Mouse (Mus musculus): ENCODE results near the gene Sesn3. TPM values are rescaled to one million over a fixed set of nuclear protein-coding genes. Genes with fewer than 3 reads are reported as not detected.
A peak's percentile ranks its signal among the peaks of the same experiment; 100 is the strongest.
"Not testable (repeated sequence)": the region's sequence is repeated elsewhere in the genome, so short reads cannot be mapped to it uniquely, and the experiment has no call there.

Sesn3 gene
- polyA plus RNA-seq, 1 experiment from 2014 or later, result 16.9 TPM

- no peaks in the 10 kb centered on the region for H3K27me3 ChIP-seq (ENCODE audit: insufficient read depth, low read length)
- H3K36me3 ChIP-seq (ENCODE audit: insufficient read depth, low read length), result no peaks in the 10 kb centered on the region
- peak; percentile 71 for ATAC-seq (ENCODE audit: low FRiP score, low TSS enrichment)
- WGBS, result 58% methylated on average over 4 of the region's 4 CpGs
- H3K9me3 ChIP-seq (ENCODE audit: low read length), result no peaks in the 10 kb centered on the region
- no peak overlapping the region for H3K9ac ChIP-seq (replicated peaks; ENCODE audit: low read length)
- H3K4me1 ChIP-seq (ENCODE audit: insufficient read depth, low read length), result no peaks in the 10 kb centered on the region
- no peak overlapping the region for H3K4me3 ChIP-seq (ENCODE audit: low read length)
- no peak overlapping the region for H3K4me2 ChIP-seq (replicated peaks; ENCODE audit: low read depth, low read length)
- no peak overlapping the region for H3K27ac ChIP-seq (ENCODE audit: low read length)
Observed at GRCm38 (mm10) chr9:14342041-14342668, 67.3 kb downstream of the Sesn3 start.

- not testable (repeated sequence) for H3K27me3 ChIP-seq (ENCODE audit: insufficient read depth, low read length); H3K27ac ChIP-seq (ENCODE audit: low read length); H3K4me1 ChIP-seq (ENCODE audit: insufficient read depth, low read length); H3K4me2 ChIP-seq (replicated peaks; ENCODE audit: low read depth, low read length); H3K36me3 ChIP-seq (ENCODE audit: insufficient read depth, low read length); H3K9ac ChIP-seq (replicated peaks; ENCODE audit: low read length); H3K9me3 ChIP-seq (ENCODE audit: low read length); H3K4me3 ChIP-seq (ENCODE audit: low read length); ATAC-seq (ENCODE audit: low FRiP score, low TSS enrichment)
- WGBS, result 95% methylated on average over 4 of the region's 4 CpGs
Observed at GRCm38 (mm10) chr9:14345866-14346265, 71.0 kb downstream of the Sesn3 start.

GRCm38 (mm10) chr9:14348416-14348815 lies 73.5 kb downstream of the Sesn3 start:
- no peak overlapping the region for H3K9ac ChIP-seq (replicated peaks; ENCODE audit: low read length)
- no peaks in the 10 kb centered on the region for H3K9me3 ChIP-seq (ENCODE audit: low read length)
- H3K4me3 ChIP-seq (ENCODE audit: low read length), result no peak overlapping the region
- no peaks in the 10 kb centered on the region for H3K36me3 ChIP-seq (ENCODE audit: insufficient read depth, low read length)
- H3K4me2 ChIP-seq (replicated peaks; ENCODE audit: low read depth, low read length), result no peak overlapping the region
- 61% methylated on average over 4 of the region's 4 CpGs for WGBS
- H3K4me1 ChIP-seq (ENCODE audit: insufficient read depth, low read length), result no peaks in the 10 kb centered on the region
- H3K27me3 ChIP-seq (ENCODE audit: insufficient read depth, low read length), result no peaks in the 10 kb centered on the region
- no peak for ATAC-seq (ENCODE audit: low FRiP score, low TSS enrichment)
- H3K27ac ChIP-seq (ENCODE audit: low read length), result no peak overlapping the region

- H3K9ac ChIP-seq (replicated peaks; ENCODE audit: low read length), result no peak overlapping the region
- H3K36me3 ChIP-seq (ENCODE audit: insufficient read depth, low read length), result no peaks in the 10 kb centered on the region
- no peak overlapping the region for H3K4me3 ChIP-seq (ENCODE audit: low read length)
- no peak overlapping the region for H3K27ac ChIP-seq (ENCODE audit: low read length)
- no peak overlapping the region for H3K4me2 ChIP-seq (replicated peaks; ENCODE audit: low read depth, low read length)
- no peaks in the 10 kb centered on the region for H3K27me3 ChIP-seq (ENCODE audit: insufficient read depth, low read length)
- WGBS, result 88% methylated on average over 5 of the region's 5 CpGs
- no peaks in the 10 kb centered on the region for H3K4me1 ChIP-seq (ENCODE audit: insufficient read depth, low read length)
- H3K9me3 ChIP-seq (ENCODE audit: low read length), result no peaks in the 10 kb centered on the region
- ATAC-seq (ENCODE audit: low FRiP score, low TSS enrichment), result no peak
Observed at GRCm38 (mm10) chr9:14349380-14349779, 74.5 kb downstream of the Sesn3 start.

- Histone ChIP-seq H3K4me1 (ENCODE audit: insufficient read depth, low read length) (no peaks in the 10 kb centered on the region), H3K9me3 (ENCODE audit: low read length) (no peaks in the 10 kb centered on the region), H3K4me3 (ENCODE audit: low read length) (no peak overlapping the region), H3K36me3 (ENCODE audit: insufficient read depth, low read length) (no peaks in the 10 kb centered on the region), H3K4me2 (replicated peaks; ENCODE audit: low read depth, low read length) (no peak overlapping the region), H3K27ac (ENCODE audit: low read length) (no peak overlapping the region), H3K9ac (replicated peaks; ENCODE audit: low read length) (no peak overlapping the region), H3K27me3 (ENCODE audit: insufficient read depth, low read length) (no peaks in the 10 kb centered on the region)
- WGBS, result 74% methylated on average over 2 of the region's 2 CpGs
- ATAC-seq (ENCODE audit: low FRiP score, low TSS enrichment), result no peak
Observed at GRCm38 (mm10) chr9:14350787-14351186, 75.9 kb downstream of the Sesn3 start.

GRCm38 (mm10) chr9:14352337-14352736 lies 77.5 kb downstream of the Sesn3 start:
- H3K4me3 ChIP-seq (ENCODE audit: low read length), result no peak overlapping the region
- no peak overlapping the region for H3K4me2 ChIP-seq (replicated peaks; ENCODE audit: low read depth, low read length)
- no peaks in the 10 kb centered on the region for H3K4me1 ChIP-seq (ENCODE audit: insufficient read depth, low read length)
- H3K36me3 ChIP-seq (ENCODE audit: insufficient read depth, low read length), result no peaks in the 10 kb centered on the region
- ATAC-seq (ENCODE audit: low FRiP score, low TSS enrichment), result no peak
- H3K9ac ChIP-seq (replicated peaks; ENCODE audit: low read length), result no peak overlapping the region
- no peak overlapping the region for H3K27ac ChIP-seq (ENCODE audit: low read length)
- no peaks in the 10 kb centered on the region for H3K9me3 ChIP-seq (ENCODE audit: low read length)
- WGBS, result 79% methylated on average over 1 of the region's 1 CpGs
- no peaks in the 10 kb centered on the region for H3K27me3 ChIP-seq (ENCODE audit: insufficient read depth, low read length)

- H3K36me3 ChIP-seq (ENCODE audit: insufficient read depth, low read length), result no peaks in the 10 kb centered on the region
- no peaks in the 10 kb centered on the region for H3K9me3 ChIP-seq (ENCODE audit: low read length)
- no peak overlapping the region for H3K27ac ChIP-seq (ENCODE audit: low read length)
- no peak overlapping the region for H3K4me3 ChIP-seq (ENCODE audit: low read length)
- H3K27me3 ChIP-seq (ENCODE audit: insufficient read depth, low read length), result no peaks in the 10 kb centered on the region
- WGBS, result 76% methylated on average over 6 of the region's 6 CpGs
- H3K4me1 ChIP-seq (ENCODE audit: insufficient read depth, low read length), result no peaks in the 10 kb centered on the region
- H3K4me2 ChIP-seq (replicated peaks; ENCODE audit: low read depth, low read length), result no peak overlapping the region
- H3K9ac ChIP-seq (replicated peaks; ENCODE audit: low read length), result no peak overlapping the region
- no peak for ATAC-seq (ENCODE audit: low FRiP score, low TSS enrichment)
Observed at GRCm38 (mm10) chr9:14354852-14355251, 80.0 kb downstream of the Sesn3 start.

GRCm38 (mm10) chr9:14357033-14357432 lies 82.2 kb downstream of the Sesn3 start:
- H3K9ac ChIP-seq (replicated peaks; ENCODE audit: low read length), result no peak overlapping the region
- no peaks in the 10 kb centered on the region for H3K4me1 ChIP-seq (ENCODE audit: insufficient read depth, low read length)
- H3K27me3 ChIP-seq (ENCODE audit: insufficient read depth, low read length), result no peaks in the 10 kb centered on the region
- no peak overlapping the region for H3K4me2 ChIP-seq (replicated peaks; ENCODE audit: low read depth, low read length)
- WGBS, result 75% methylated on average over 4 of the region's 4 CpGs
- H3K36me3 ChIP-seq (ENCODE audit: insufficient read depth, low read length), result no peaks in the 10 kb centered on the region
- H3K4me3 ChIP-seq (ENCODE audit: low read length), result no peak overlapping the region
- ATAC-seq (ENCODE audit: low FRiP score, low TSS enrichment), result peak; percentile 31; the same call in 1 of the 2 replicates
- H3K9me3 ChIP-seq (ENCODE audit: low read length), result no peaks in the 10 kb centered on the region
- no peak overlapping the region for H3K27ac ChIP-seq (ENCODE audit: low read length)

- no peak overlapping the region for H3K27ac ChIP-seq (ENCODE audit: low read length)
- H3K4me1 ChIP-seq (ENCODE audit: insufficient read depth, low read length), result no peaks in the 10 kb centered on the region
- no peak overlapping the region for H3K9ac ChIP-seq (replicated peaks; ENCODE audit: low read length)
- H3K9me3 ChIP-seq (ENCODE audit: low read length), result no peaks in the 10 kb centered on the region
- H3K4me2 ChIP-seq (replicated peaks; ENCODE audit: low read depth, low read length), result no peak overlapping the region
- no peaks in the 10 kb centered on the region for H3K27me3 ChIP-seq (ENCODE audit: insufficient read depth, low read length)
- no peak overlapping the region for H3K4me3 ChIP-seq (ENCODE audit: low read length)
- no peaks in the 10 kb centered on the region for H3K36me3 ChIP-seq (ENCODE audit: insufficient read depth, low read length)
- ATAC-seq (ENCODE audit: low FRiP score, low TSS enrichment), result no peak
- WGBS, result 80% methylated on average over 8 of the region's 8 CpGs
Observed at GRCm38 (mm10) chr9:14362068-14362768, 87.4 kb downstream of the Sesn3 start.

GRCm38 (mm10) chr9:14363540-14363939 lies 88.7 kb downstream of the Sesn3 start:
- Histone ChIP-seq H3K9me3 (ENCODE audit: low read length) (no peaks in the 10 kb centered on the region), H3K4me3 (ENCODE audit: low read length) (no peak overlapping the region), H3K27me3 (ENCODE audit: insufficient read depth, low read length) (no peaks in the 10 kb centered on the region), H3K27ac (ENCODE audit: low read length) (no peak overlapping the region), H3K4me1 (ENCODE audit: insufficient read depth, low read length) (no peaks in the 10 kb centered on the region), H3K4me2 (replicated peaks; ENCODE audit: low read depth, low read length) (no peak overlapping the region), H3K9ac (replicated peaks; ENCODE audit: low read length) (no peak overlapping the region), H3K36me3 (ENCODE audit: insufficient read depth, low read length) (no peaks in the 10 kb centered on the region; the same call in 1 of the 2 replicates)
- ATAC-seq (ENCODE audit: low FRiP score, low TSS enrichment), result no peak
- WGBS, result 82% methylated on average over 6 of the region's 6 CpGs

Data from kidney, embryonic 16.5 days (tissue).